Mouse (Mus musculus) c-Kit-negative CD71-positive TER-119-positive erythroid progenitor cells, embryonic 14.5 days (primary cell): ENCODE data around the gene 2310009B15Rik.
A peak's percentile ranks its signal among the peaks of the same experiment; 100 is the strongest.

Experiments
- DNase-seq: peaks from one replicate; pipeline ENCODE4 v3.0.0-alpha.2; 2013; ENCODE audit warnings: low read depth, low spot score

2310009B15Rik gene

DNA sequence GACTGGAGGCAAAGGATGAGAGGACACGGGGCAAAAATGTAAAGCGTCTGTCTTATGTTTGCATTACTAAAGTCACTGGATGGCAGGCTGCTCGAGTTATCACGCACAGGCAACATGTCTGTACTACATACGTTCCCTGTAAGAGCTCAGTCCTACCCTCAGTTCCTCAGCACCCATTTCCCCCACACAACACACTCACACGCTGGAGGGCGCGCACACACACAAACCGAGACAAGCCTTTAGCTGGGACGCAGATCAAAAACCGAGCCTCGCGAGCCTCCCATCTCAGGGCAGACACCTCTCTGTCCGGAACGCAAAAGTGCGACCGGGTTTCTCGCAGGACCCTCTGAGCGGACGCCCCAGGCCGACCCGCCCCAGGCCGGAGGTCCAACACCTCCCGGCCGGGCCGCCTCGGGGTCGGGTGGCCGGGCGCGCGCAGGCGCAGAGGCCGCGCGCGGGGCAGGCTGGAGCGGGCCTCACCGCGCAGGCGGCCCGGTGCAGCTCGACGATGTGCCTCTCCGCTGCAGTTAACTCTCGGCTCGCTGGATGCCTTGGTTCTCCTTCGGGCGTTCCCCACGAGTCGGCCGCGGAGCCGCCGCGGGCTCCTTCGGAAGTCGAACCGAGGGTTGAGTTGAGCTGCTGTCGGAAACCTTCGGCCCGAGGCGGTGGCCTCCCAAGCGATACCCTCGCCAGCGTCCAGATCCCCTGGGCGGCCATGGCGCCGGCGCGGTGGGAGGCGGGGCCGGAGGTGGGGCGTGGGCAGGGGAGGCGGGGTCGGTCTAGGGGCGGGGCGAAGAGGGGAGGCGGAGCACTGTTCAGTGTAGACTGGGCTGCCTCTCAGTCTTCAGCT is at the start of gene 2310009B15Rik:
TSS of gene 2310009B15Rik (minus strand) at position 752 of the 850 bp plus-strand sequence.
- peak; percentile 31 for DNase-seq

DNA sequence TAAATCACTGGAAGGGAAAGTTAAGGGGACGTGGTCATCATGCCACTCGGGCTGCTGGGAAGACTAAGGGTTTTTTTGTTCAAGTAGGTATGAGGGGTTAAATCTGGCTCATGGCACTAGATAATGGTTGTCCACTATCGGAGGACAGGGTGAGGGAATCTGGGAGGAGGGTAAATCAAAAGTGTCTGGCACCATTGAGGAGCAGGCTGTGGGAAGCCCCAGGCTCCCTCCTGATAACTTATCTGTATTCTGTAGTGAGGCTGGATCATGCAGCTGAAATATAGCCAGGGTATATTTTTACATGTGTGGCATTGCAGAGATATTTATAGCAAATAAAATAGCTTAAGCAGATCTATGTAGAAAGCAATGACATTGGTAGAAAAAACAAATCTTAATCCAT is 49.6 kb upstream of the 2310009B15Rik start:
- DNase-seq, result no peak

DNA sequence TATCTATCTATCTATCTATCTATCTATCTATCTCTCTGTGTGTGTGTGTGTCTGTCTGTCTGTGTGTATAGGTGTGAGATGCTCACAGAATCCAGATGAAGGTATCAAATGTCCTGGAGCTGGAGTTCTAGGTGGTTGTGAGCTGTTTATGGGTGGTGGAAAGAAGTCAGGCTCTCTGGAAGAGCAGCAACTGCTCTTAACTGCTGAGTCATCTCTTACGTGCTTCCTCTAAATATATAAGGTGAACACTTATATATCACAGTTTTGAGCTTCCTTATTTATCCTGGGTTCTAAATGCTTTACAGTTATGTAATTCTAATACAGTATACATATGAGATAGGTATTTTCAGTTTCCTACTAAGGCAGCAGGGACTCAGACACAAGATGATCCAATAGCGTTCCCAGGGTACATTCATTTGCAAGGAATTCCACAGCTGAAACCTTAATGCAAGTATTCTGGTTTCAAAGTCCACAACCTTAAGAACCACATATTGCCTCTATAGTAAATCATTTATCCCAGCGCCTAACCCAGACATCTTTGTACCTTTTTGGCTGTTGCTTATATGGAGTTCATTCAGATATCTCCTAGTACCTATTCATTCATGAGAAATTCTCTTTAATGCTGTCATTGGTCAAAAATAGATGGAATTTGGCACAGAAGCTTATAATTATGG is 48.6 kb upstream of the 2310009B15Rik start:
- DNase-seq, result no peak

DNA sequence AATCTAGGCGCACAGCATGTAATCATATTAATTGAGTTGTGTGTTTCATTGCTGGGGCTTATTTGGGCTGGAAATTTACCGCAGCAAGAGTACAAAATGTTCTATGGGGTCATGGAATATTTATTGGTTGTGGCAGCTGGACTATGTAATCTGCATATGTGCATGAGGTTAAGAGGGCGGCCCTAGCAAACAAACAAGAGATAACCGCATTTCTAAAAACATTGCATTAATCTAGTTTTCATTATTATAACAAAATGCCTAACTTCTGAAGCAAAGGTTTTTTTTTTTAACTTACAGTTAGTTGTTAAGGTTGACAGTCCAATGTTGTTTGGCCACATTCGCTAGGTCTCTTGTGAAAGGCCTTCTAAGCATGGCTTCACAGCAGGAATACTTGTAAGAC is 47.2 kb upstream of the 2310009B15Rik start:
- DNase-seq, result no peak

DNA sequence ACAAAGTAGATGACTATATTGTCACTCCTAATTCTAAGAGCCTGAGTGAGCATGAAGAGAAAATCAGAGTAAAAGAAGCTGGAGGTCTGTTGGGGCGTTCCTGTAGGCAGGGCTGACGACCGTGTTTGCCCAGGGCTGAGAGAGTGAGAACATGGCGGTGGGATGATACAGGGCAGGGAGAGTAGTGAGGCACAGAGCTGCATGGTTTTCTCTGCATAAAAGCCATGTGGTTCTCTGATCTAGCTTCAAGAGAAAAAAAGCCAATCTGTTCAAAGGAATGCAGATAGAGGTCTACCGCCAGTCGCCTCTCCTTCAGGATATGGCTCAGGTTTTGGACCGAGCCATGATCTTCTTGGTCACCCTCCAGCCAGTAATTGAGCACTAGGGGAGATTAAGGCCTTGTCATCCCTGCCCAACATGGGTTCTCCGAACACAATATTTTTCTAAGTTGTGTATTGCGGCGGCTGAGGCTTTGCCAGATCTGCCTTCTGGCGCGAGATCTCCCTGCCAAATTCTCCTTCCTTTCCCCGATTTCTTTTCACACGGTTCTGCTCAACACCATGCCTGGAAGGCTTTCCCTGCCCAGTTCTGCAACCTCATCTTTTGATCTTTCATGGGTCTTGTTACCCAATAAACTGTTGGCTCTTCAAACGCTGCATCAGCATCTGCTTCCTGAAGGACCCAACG is 44.9 kb upstream of the 2310009B15Rik start:
- DNase-seq, result no peak

DNA sequence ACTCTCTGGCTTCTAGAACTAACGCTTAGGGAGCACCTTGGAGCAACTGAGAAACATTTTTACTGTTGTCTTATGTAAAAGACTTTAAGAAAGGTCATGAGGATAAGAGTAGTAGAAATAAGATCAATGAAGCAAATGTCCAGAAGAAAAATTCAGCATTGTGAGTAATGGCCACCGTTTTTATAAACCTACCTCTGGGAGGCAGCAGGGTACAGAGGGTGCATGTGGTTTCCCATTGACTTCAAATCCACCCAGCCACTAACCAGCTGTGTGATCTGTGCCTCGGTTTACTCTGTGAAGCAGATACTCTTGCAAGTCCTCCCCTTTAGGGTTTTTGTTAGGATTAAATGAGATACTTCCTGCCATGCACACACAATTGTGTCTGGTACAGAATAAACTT is 39.4 kb upstream of the 2310009B15Rik start:
- no peak for DNase-seq

DNA sequence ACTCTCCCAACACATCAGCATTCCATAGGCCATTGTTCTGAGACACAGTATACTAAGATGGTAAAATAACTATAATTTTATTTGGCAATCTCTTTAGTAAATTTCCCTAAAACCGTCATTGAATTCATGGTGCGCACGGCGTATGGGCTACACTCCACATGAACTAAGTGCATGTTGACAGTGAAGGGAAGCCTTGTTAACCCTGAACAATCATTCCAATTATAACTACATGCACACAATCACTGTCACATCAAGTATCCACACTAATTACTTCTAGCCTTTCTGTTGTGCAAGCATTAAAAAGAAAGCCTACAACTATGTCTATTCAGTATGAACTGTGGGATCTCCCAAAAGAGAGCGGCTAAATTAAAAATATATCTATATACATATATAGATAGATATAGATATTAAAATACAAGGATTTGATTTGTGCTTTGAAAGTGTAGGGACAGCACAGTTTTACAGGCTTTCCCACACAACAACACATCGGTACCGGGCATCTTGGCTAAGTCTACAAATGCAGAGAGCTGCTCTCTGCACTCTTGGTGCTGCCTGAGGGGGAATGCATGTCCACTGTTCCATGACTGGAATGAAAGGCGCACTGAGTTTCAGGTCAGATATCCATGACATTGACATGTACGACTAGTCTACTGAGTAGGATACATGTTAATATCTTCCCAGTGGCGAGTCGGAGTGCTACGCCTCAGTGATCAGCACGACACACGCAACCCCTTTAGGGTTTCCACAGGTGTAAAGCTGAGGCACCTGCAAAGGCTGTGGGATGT is 21.0 kb upstream of the 2310009B15Rik start:
- no peak for DNase-seq

DNA sequence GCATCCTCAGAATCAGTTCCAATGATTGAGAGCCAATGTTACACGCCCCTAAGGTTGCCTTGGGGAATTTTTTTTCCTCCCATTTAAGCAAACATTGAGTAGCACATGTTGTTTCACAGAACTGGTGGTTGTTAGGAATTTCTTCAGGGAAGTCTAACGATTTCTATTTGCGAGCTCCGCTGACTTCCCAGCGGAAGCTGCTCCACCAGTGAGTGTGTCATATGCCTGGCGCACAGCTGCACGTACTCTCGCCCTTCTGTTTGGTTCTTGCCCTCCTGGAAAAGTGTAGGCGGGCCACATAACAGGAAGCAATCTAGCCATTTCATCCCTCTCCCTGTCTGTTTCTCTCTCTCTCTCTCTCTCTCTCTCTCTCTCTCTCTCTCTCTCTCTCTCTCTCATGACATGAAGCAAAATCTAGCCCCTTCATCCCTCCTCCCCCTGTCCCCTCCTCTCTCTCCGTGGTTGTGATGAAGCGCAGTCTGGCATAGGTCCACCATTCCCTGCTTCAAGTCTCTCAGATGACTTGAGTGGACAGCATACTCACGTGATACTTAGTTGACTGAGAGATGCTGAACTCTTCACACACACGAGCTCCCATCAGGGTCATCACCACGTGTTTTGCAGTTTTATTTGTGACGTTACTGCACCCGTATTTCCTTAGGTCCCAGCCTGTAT is 19.9 kb upstream of the 2310009B15Rik start:
- no peak for DNase-seq

DNA sequence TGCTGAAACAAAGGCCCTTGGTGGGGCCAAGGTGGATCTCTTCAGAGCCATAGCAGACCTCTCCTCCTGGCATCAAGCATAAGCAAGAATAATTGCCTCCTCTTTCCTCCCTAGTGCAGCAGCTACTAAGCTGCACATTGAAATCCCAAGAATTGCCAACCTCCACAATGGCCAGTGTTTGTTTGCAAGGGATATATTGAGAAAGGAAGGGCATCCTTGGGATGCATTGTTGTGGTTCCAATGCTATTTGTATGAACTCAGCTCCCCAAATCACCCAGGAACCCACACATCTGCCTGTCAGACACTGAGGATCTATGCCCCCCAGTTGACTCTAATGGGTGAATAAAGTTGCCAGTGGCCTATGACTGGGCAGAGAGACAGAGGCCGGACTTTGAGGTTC is 5.8 kb downstream of the 2310009B15Rik start:
- DNase-seq, result no peak

DNA sequence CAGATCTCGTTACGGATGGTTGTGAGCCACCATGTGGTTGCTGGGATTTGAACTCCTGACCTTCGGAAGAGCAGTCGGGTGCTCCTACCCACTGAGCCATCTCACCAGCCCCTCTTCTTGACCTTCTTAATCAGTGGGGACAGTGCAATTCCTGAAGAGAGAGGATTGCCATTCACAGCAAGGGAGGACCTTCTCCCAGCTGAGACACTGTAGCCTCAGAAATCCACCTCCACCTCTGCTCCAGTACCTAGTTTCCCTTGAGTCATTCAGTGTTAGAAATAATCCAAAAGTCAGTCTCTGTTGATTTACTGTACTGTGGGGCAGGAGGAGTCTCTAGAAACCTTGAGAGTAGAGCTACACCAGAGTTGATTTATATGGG is 6.5 kb downstream of the 2310009B15Rik start:
- DNase-seq, result no peak

DNA sequence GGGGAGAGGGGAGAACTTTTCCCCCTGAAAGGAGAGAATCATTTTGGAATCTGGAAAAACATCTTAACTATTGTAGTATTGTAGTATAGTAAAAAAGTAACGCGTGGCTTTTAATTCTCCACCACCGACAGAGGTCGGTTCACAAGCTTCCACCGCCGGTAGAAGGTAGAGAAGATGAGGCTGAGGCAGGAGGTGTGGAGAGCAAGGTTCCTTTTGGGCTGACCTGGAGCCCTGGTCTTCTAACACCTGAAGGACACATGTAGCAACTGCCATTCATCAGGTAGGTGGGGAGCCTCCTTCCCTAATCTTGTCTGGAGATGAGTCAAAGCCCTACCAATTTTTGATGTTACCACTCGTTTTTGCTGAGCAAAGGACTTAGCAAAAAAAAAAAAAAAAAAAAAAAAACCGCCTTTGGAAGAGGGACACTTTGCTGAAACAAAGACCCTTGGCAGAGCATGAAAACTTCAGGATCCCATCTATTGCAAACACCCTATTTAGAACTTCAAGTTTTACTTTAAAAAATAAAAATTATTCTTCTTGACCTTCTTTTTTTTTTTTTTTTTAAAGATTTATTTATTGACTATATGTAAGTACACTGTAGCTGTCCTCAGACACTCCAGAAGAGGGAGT is 7.0 kb downstream of the 2310009B15Rik start:
- no peak for DNase-seq

DNA sequence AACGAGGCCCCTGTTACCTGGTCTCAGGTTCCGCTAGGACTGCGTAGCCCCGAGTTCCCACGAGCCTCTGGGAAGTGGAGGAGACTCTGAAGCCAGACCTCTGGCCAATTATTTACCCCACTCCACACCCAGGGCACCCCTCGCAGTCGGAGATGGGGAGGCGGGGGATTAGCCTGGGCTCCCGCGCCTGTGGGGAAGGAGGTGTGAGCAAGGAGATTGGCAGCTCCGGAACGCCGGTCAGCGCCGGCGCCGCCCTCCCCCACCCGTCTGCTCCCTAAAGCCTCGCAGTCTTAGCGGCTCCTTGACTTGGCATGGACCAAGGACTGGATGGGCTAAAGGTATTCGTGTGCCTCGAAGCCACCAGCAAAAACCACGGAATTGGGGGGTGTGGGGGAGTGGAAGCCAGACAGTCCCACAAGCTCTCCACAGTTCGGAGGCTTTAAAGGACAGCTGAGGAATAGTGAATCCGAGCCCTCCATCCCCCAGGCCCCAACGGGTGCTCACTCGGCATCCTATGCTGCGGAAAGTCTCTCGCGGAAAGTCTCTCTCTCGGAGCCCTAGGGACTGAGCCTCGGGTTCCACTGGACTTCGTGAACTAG is 8.0 kb downstream of the 2310009B15Rik start, which contains the start of gene Lhx9:
TSS of gene Lhx9 (minus strand) at position 67 of the 599 bp plus-strand sequence.
- no peak for DNase-seq

DNA sequence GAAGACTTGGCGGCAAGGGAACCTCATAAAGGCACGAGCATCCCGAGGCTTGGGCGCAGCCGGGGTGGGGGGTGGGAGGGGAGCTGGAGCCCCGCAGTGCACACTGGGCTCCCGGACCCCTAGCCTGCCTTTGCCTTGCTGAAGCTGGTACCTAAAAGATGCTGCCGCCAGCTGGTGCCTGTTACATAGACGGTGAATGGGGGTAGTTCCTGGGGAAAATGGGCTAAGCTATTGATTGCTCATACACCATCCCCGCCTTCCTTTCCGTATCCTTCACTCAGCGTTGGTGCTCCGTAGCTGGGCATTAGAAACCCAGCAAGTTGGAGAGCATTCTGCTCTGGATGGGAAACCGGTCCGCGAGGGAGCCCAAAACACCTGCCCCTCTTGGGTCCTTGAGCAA is 8.6 kb downstream of the 2310009B15Rik start:
- no peak for DNase-seq

DNA sequence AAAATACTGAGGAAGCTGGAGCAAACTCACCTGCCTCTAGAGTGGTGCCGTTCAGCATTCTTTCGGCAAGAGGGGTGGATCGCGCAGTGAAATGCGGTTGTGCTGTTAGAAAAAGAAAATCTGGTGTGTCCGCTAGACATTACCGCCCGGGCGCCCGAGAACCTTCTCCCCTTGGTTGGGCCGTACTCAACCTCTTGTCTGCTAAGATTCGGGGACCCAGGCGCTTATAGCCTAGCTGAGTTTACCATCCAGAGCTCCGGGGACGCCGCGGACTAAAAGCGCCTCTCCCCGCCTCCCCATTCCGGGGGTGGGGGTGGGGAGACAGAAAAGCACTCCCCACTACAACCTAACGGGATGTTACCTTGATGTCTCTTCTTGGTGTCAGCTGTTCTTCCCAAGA is 9.5 kb downstream of the 2310009B15Rik start:
- DNase-seq, result no peak

DNA sequence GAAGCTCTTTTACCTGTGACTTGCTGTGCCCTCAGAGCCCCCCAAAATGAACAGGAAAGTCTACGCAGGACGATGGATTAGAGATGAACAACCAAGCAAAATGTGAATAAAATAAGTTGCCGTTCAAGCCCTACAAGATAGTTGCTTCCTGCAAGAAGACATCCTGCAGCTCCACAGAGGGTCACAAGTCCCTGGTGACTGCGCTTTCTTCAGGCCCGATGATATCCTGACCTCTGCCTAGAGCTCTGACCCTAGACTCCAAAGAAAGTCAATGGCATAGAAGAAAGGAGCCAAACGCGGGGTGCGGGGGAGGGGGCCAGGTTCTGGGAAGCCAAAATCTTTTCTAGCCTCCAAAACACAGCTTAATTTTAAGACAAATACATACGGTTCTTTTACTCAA is 10.1 kb downstream of the 2310009B15Rik start:
- no peak for DNase-seq

DNA sequence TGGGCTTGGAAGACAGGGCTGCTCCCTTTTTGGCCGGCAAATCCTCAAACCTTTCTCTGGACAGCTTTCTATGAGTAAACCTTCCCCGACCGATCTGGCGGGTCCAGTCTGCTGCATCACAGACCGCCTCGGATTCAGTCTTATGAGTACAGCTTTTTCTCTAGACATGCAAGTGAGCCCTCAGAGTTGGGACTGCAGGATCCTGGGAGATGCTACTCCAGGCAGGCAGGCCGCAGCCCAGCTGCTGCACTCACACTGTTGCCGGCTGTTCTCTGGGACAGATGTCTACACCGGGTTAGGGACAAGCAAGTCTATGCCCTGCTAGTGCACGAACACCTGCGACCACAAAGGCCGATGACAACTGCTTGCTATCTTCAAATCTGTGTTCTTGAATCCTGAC is 10.5 kb downstream of the 2310009B15Rik start:
- DNase-seq, result no peak

DNA sequence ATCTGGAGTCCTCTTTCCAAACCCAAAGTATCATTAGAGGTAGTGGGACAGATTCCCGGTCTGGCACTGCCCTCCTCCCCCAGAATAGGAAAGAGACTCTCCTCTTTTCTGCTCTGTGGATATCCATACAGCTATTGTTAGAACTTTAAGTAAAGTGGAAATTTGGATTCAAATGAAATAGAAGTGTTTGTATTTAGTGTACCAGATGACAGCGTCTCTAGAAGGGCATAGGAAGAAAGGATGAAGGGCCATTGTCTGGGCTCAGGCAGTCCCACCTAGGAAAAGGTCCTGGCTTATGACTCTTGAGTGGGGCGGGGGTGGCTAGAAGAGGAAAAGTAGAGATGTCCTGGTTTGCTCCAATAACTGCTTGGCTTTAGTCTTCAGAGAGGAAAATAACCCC is 11.2 kb downstream of the 2310009B15Rik start:
- no peak for DNase-seq

DNA sequence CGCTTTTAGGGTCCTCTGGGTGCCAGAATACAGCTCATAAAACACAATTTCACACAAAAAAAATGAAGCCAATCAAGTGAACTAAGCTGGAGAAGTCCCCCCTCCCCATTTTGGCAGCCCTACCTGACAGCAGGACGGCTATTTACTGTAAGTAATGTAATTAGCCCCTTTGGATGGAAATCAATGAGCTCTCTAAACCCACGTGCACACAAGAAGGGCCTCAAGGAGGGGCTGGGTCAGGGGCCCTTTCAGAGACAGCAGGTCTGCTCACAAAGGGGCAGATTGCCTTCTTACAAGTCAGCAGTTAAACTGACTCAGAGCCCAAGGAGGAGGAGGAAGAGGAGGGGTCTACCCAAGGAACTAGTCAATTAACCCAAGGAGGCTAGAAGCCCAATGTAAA is 12.5 kb downstream of the 2310009B15Rik start:
- no peak for DNase-seq

DNA sequence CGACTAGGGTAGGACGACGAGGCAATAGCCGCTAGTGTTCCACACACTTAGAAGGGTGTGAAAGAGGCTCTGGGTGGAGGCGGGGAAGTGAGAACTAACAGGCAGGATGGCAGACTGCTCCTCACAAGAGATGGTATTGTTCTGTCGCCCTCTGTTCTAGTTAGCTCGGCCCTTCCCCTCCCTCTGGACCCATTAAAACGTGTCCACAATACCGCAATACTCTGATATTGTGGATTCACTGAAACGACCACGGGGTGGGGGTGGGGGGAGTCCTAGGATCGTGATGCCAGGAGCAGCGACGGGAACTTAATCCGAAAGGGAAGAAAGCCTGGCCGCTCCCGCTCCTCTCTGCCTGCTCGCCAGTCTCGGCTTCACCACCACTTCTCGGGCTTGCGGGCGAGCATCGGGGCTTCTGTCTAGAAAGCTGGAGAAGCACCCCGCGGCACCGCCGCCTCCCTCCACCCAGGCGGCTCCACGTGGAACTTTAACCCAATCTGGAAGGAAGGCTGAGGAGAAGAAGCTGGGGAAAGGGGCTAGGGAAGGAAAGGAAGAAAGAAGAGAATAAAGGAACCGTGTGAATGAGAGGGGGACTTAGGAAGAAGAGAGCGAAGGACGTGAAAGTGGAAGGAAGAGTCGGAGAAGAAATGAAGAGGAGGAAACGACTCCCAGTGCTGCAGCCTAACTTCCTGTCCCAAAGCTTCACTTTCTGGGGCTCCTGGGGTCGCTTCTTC is 13.1 kb downstream of the 2310009B15Rik start:
- no peak for DNase-seq

DNA sequence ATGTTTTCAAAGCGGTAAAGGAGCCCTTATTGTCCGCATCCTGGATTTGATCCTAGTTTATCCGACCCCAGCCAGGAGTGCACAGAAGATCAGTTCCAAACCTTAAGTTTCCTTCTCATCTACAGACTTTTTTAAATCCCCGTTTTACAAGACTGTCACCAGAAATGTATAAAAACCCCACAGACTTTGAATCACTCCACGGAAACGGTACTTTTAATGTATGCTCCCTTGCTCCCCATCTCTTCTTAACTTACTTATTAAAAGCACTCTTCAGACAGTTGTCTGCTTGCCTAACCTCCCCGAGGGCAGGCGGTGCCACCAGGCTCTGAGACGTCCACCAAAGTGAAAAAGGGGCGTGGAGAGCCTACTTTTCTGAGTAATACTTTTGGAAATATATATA is 13.9 kb downstream of the 2310009B15Rik start:
- no peak for DNase-seq
